Mouse (Mus musculus): Measurements from ENCODE around the gene Prss56.

Gene Prss56

GRCm38 (mm10) chr1:87232197-87232596 is 49.1 kb downstream of the Prss56 start:
- DNase-seq (ENCODE audit: low read depth): no peak
